Mouse (Mus musculus): Measurements from ENCODE around the gene Dscam.

- TF ChIP-seq CTCF (IDR thresholded peaks at IDR 0.05; ENCODE audit: control insufficient read depth, insufficient read depth, low read length), result no peak
- no peak for TF ChIP-seq POLR2A (IDR thresholded peaks at IDR 0.05; ENCODE audit: borderline replicate concordance, control insufficient read depth, low read depth, low read length)
These were observed 493.1 kb downstream of the Dscam start for GRCm38 (mm10) chr16:96677471-96677870.
